Mouse (Mus musculus): ENCODE results near the gene Prss35.

Gene Prss35

GRCm38 (mm10) chr9:86798686-86799085, 55.2 kb downstream of the Prss35 start:
- no peak for DNase-seq (ENCODE audit: low read depth, low spot score)

DNA sequence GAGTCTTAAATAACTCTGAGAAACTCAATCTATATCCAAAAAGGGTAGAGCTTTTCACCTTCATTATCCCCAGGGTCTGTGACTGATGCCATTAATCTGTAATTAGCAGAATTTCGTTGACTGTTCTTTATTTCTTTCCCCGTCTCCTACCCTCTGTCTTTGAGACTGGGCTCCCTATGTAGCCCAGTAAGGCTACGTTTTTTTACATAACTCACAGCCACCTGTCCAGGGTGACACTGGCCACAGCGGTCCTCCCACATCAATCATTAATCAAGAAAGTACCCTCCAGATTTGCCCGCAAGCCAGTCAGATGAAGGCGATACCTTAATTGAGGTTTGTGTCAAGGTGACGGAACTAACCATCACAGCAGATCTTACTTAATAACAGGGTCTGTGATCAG, 55.6 kb downstream of the Prss35 start:
- no peak for DNase-seq (ENCODE audit: low read depth, low spot score)

GRCm38 (mm10) chr9:86800600-86801163, 57.2 kb downstream of the Prss35 start:
- no peak for DNase-seq (ENCODE audit: low read depth, low spot score)

Measured in skeletal muscle tissue, adult 2 months (tissue).